Mouse (Mus musculus) E14TG2a.4 (cell line): Measurements from ENCODE around the gene Cd36.

ENCODE experiments used
- CTCF ChIP-seq: conservative IDR thresholded peaks from 2 replicates; pipeline ENCODE4 v1.5.1; 2014; ENCODE audit warnings: low read length
- NANOG ChIP-seq: IDR thresholded peaks from 2 replicates; pipeline ENCODE4 v1.6.1; 2014; ENCODE audit warnings: borderline replicate concordance, low read length, mixed read lengths
- POU5F1 ChIP-seq: IDR thresholded peaks from 2 replicates; pipeline ENCODE4 v1.6.1; 2014; ENCODE audit warnings: low read length, borderline replicate concordance

GRCm38 (mm10) chr5:17880799-17881541, 7.6 kb downstream of the Cd36 start:
- no peak for TF ChIP-seq CTCF
- TF ChIP-seq NANOG: no peak
- TF ChIP-seq POU5F1: no peak
